Mouse (Mus musculus) ES-E14 (cell line): ENCODE measurements at regions not wholly inside any gene's neighbourhood (a gene's known extent, or its start where the extent isn't known, plus 50 kb on each side); places are given as distances from the start of the nearest gene placed in this dataset.
A peak's percentile ranks its signal among the peaks of the same experiment; 100 is the strongest.

Source experiments
- DNase-seq: peaks from one replicate; pipeline ENCODE4 v3.0.0-alpha.2; 2013; ENCODE audit warnings: low read depth, low spot score
- H3K27ac ChIP-seq: 2 replicates; pipeline ENCODE4 v1.5.1; 2012; ENCODE audit warnings: low read depth, mild to moderate bottlenecking, low read length, moderate library complexity, mixed read lengths; ENCODE audit not compliant: poor library complexity, insufficient read depth, severe bottlenecking
- H3K36me3 ChIP-seq: 2 replicates; pipeline ENCODE4 v1.6.1; 2012; ENCODE audit warnings: mild to moderate bottlenecking, low read length, moderate library complexity, mixed read lengths; ENCODE audit not compliant: control insufficient read depth, poor library complexity, insufficient read depth, severe bottlenecking
- H3K4me1 ChIP-seq, 2 experiments: fragments of 150-350 bp in 1 of 2; sonication (generic) in 1 of 2; 2 replicates each; pipeline ENCODE4 v1.6.1; 2012; ENCODE audit warnings: low read length in 2 of 2, mild to moderate bottlenecking in 1 of 2, mixed read lengths in 1 of 2; ENCODE audit not compliant: control insufficient read depth in 2 of 2, insufficient read depth in 2 of 2, poor library complexity in 1 of 2
- H3K4me3 ChIP-seq, 2 experiments: fragments of 150-350 bp in 1 of 2; sonication (generic) in 1 of 2; 2 replicates each; pipeline ENCODE4 v1.5.1; 2012; ENCODE audit warnings: low read length in 2 of 2, low read depth in 1 of 2, mild to moderate bottlenecking in 1 of 2, mixed read lengths in 1 of 2; ENCODE audit not compliant: insufficient read depth in 1 of 2, poor library complexity in 1 of 2, severe bottlenecking in 1 of 2
- H3K9ac ChIP-seq: 2 replicates; pipeline ENCODE4 v1.6.1; 2012; ENCODE audit warnings: low read depth, mild to moderate bottlenecking, low read length, mixed read lengths; ENCODE audit not compliant: poor library complexity, insufficient read depth, severe bottlenecking
- H3K9me3 ChIP-seq: fragments of 150-350 bp; sonication (generic); 2 replicates; pipeline ENCODE4 v1.6.1; 2012; ENCODE audit warnings: low read depth, mild to moderate bottlenecking, low read length; ENCODE audit not compliant: control insufficient read depth, insufficient read depth
- CHD2 ChIP-seq: IDR thresholded peaks from 2 replicates; pipeline ENCODE4 v1.6.1; 2014; ENCODE audit warnings: mild to moderate bottlenecking, low read depth, low read length, inconsistent platforms
- HCFC1 ChIP-seq: IDR thresholded peaks from 2 replicates; pipeline ENCODE4 v1.6.1; 2012; ENCODE audit warnings: low read length, inconsistent platforms, borderline replicate concordance; ENCODE audit not compliant: insufficient read depth
- MAFK ChIP-seq: IDR thresholded peaks from 2 replicates; pipeline ENCODE4 v1.6.1; 2014; ENCODE audit warnings: mild to moderate bottlenecking, low read depth, low read length, inconsistent platforms; ENCODE audit not compliant: insufficient read depth
- ZC3H11A ChIP-seq: IDR thresholded peaks from 2 replicates; pipeline ENCODE4 v1.6.1; 2012; ENCODE audit warnings: low read depth, mild to moderate bottlenecking, inconsistent platforms, low read length, borderline replicate concordance
- ZNF384 ChIP-seq: IDR thresholded peaks from 2 replicates; pipeline ENCODE4 v1.6.1; 2012; ENCODE audit warnings: low read depth, low read length, inconsistent platforms
- in situ Hi-C, 2 experiments: fragments of 600-800 bp; cut with MboI; formaldehyde crosslinking; loops; one replicate each; pipeline ENCODE4 v1.15.1; 2025; ENCODE audit warnings: low sequenced_read_pairs in 2 of 2, inconsistent platforms in 1 of 2; ENCODE audit not compliant: unreplicated experiment in 2 of 2

DNA sequence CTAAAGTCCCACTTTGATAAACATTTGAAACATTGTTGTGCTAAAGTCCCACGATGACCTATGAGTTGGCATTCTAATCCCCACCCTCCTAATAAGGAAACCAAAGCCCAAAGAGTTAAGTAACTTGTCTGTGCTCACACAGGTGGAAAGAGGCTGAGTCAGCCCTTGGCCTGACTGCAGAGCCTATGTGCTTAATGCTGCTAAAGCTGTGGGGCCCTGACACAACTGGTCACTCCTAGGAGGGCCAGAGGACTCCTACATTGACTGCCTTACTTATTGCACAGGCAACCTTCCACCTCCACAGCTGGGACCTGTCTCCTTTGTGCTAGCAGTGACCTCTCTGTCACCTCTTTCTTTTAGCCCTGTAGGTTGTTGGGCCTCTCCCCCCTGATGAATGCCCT lies 91.4 kb upstream of the Hes1 start:
- no peak overlapping the region for H3K9ac ChIP-seq
- in situ Hi-C loops = no loop called here
- H3K36me3 ChIP-seq = no peaks in the 10 kb centered on the region
- TF ChIP-seq HCFC1 (no peak), ZNF384 (no peak), ZC3H11A (no peak), CHD2 (no peak), MAFK (peak; percentile 80)
- H3K27ac ChIP-seq = no peak overlapping the region
- no peaks in the 10 kb centered on the region for H3K9me3 ChIP-seq
- DNase-seq = peak; percentile 45
- H3K4me3 ChIP-seq = no peak overlapping the region
- H3K4me1 ChIP-seq = peaks cover 14 to 15% of the 10 kb centered on the region in 2 experiments

DNA sequence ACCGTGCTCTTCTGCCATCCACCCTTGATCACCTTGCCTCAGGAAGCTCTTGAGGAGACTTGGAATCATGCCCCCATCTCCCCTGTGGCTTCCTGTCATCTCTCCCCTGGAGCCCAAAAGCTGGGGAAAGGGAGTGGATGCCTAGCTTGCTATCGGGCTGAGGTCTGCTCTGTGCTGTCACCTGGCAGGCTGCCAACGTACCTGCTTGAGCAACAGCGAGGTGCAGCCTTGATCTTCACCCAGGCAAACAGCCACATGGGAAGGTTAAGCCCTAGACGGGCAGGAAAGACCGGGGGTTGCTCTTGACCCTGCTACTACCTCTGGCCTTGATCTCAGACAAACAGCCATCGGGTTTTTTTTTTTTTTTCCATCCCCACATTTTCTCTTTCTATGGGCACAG lies 90.9 kb upstream of the Hes1 start:
- peaks cover 17 to 19% of the 10 kb centered on the region in 2 experiments for H3K4me1 ChIP-seq
- no peak overlapping the region for H3K27ac ChIP-seq
- no peaks in the 10 kb centered on the region for H3K9me3 ChIP-seq
- no peak overlapping the region for H3K4me3 ChIP-seq
- no peak overlapping the region for H3K9ac ChIP-seq
- no peak for DNase-seq
- H3K36me3 ChIP-seq = no peaks in the 10 kb centered on the region
- no peak for TF ChIP-seq MAFK
- no peak for TF ChIP-seq ZC3H11A
- no peak for TF ChIP-seq CHD2
- TF ChIP-seq ZNF384 = no peak
- TF ChIP-seq HCFC1 = no peak
- in situ Hi-C loops = no loop called here

GRCm38 (mm10) chr16:29975800-29976199 lies 88.4 kb upstream of the Hes1 start:
- Histone ChIP-seq H3K4me1 (peaks cover 17 to 19% of the 10 kb centered on the region in 2 experiments), H3K9ac (no peak overlapping the region), H3K36me3 (no peaks in the 10 kb centered on the region), H3K9me3 (no peaks in the 10 kb centered on the region), H3K4me3 (no peak overlapping the region), H3K27ac (no peak overlapping the region)
- TF ChIP-seq ZC3H11A (no peak), MAFK (no peak)
- no peak for DNase-seq
- in situ Hi-C loops = no loop called here

- Histone ChIP-seq H3K27ac (no peak overlapping the region), H3K9ac (no peak overlapping the region), H3K9me3 (no peaks in the 10 kb centered on the region), H3K36me3 (no peaks in the 10 kb centered on the region), H3K4me1 (peaks cover 17 to 20% of the 10 kb centered on the region in 2 experiments), H3K4me3 (no peak overlapping the region)
- in situ Hi-C loops = no loop called here
- DNase-seq = no peak
- no peak for TF ChIP-seq MAFK
- TF ChIP-seq ZC3H11A = no peak
- no peak for TF ChIP-seq ZNF384
- TF ChIP-seq CHD2 = no peak
- TF ChIP-seq HCFC1 = no peak
Observed at GRCm38 (mm10) chr16:29977011-29977410, 87.2 kb upstream of the Hes1 start.

DNA sequence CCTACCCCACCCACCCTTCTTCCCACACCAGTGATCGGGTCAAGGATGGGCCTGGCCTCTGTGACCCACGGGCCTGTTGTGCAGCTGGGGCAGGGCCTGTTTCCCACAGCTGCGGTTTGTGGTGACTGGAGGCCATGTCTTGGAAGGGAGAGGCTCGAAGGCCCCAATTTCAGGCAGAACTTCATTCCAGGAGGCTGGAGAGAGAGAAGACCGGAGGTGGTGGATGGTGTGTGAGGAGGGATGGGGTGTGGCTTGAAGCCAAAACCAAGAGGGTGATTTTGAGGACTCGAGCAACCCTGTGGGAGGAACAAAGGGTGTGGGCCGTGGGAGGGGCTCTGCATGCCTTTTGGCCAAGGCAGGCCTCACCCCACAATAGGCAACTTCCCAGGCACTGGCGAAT lies 86.5 kb upstream of the Hes1 start:
- H3K4me1 ChIP-seq = peaks cover 14 to 22% of the 10 kb centered on the region in 2 experiments
- DNase-seq = peak; percentile 42
- no peaks in the 10 kb centered on the region for H3K36me3 ChIP-seq
- H3K4me3 ChIP-seq = no peak overlapping the region
- no peak overlapping the region for H3K27ac ChIP-seq
- 0 out of 2 replicates have a peak overlapping the region, but pooled peaks have one; percentile 9 for H3K9ac ChIP-seq
- TF ChIP-seq HCFC1 (no peak), MAFK (no peak), ZNF384 (no peak), CHD2 (no peak), ZC3H11A (no peak)
- in situ Hi-C loops = no loop called here
- H3K9me3 ChIP-seq = no peaks in the 10 kb centered on the region
